Mouse (Mus musculus) bone marrow, adult 2 months (tissue): Measurements from ENCODE around the gene Ube2ql1. TPM values are rescaled to one million over a fixed set of nuclear protein-coding genes. Genes with fewer than 3 reads are reported as not detected.

Source experiments
- H3K27ac ChIP-seq: fragments of 200-500 bp; 2 replicates; pipeline ENCODE4 v1.5.1; 2012; ENCODE audit warnings: low read depth, mild to moderate bottlenecking, control low read depth, inconsistent platforms, low read length; ENCODE audit not compliant: control insufficient read depth, poor library complexity, insufficient read depth
- H3K4me1 ChIP-seq: fragments of 200-500 bp; 2 replicates; pipeline ENCODE4 v1.6.1; 2011; ENCODE audit warnings: low read length; ENCODE audit not compliant: control insufficient read depth, insufficient read depth
- H3K4me3 ChIP-seq: fragments of 200-500 bp; replicated peaks from 2 replicates; pipeline ENCODE3; 2011; ENCODE audit warnings: mild to moderate bottlenecking, low read depth, low read length, control low read depth; ENCODE audit not compliant: control insufficient read depth
- CTCF ChIP-seq: fragments of 200-500 bp; IDR thresholded peaks from 2 replicates; pipeline ENCODE4 v1.5.1; 2011; ENCODE audit warnings: low read length, control low read depth; ENCODE audit not compliant: control insufficient read depth, insufficient read depth
- POLR2A ChIP-seq: fragments of 200-500 bp; IDR thresholded peaks from 2 replicates; pipeline ENCODE4 v1.6.1; 2011; ENCODE audit warnings: low read depth, mild to moderate bottlenecking, control low read depth, low read length, borderline replicate concordance; ENCODE audit not compliant: control insufficient read depth
- WGBS: fragments of 180-500 bp; shearing (Covaris S2); methylation state at CpG from one replicate; pipeline ENCODE4 v1.1.7; 2018; 5-methylcytosine and 5-hydroxymethylcytosine counted together
- polyA plus RNA-seq: library from polyadenylated mRNA; stranded (reverse); fragments of >200 nt; gene quantifications from 2 replicates; pipeline ENCODE4 v1.2.4, GENCODE M21; 2011; ENCODE audit warnings: low replicate concordance; ENCODE audit not compliant: missing spikeins, insufficient read depth, insufficient read length

Ube2ql1 gene
- polyA plus RNA-seq, 1 experiment, result not detected

DNA sequence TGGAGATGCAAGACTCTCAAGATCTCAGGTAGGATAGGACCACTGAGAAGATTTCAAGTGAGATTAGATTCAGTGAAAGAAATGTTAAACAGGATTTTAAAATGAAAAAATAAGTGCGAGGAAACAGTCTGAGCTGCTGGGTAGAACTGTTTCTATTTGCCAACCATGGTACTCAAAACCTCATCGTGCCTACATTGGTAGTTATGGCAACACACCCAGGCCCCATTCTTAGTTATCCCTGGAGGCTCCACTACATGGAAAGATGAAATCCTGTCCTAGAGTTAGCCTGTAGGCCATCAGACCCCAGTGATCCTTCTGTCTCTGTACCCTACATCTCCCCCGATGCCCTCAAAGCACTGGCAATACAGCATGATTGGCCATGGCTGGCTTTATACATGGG lies 14.3 kb downstream of the Ube2ql1 start:
- Histone ChIP-seq H3K27ac (no peak overlapping the region), H3K4me1 (no peaks in the 10 kb centered on the region), H3K4me3 (no peak overlapping the region)
- WGBS, result 81% methylated on average over 3 of the region's 3 CpGs
- TF ChIP-seq CTCF (no peak), POLR2A (no peak)

DNA sequence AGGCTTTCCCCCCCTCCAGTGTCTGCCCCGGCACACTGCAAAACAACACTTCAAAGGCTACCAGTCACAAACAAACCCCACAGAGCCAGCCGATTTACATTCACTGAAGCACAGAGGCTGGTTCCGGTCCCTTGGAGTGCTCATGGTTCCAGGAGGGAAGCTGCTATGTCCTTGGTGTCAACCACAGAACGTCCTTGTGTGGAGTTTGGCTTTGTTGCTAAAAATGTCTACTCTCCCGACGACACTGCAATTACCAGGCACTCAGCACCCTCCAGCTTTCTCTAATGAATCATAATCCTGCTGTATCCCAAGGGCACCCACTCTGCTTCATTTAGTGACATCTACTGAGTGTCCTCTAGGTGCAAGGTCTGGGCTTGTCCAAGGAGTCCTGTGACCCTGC lies 18.5 kb downstream of the Ube2ql1 start:
- TF ChIP-seq POLR2A (no peak), CTCF (no peak)
- Histone ChIP-seq H3K27ac (no peak overlapping the region), H3K4me3 (no peak overlapping the region), H3K4me1 (no peaks in the 10 kb centered on the region)
- WGBS, result 16% methylated on average over 6 of the region's 6 CpGs

DNA sequence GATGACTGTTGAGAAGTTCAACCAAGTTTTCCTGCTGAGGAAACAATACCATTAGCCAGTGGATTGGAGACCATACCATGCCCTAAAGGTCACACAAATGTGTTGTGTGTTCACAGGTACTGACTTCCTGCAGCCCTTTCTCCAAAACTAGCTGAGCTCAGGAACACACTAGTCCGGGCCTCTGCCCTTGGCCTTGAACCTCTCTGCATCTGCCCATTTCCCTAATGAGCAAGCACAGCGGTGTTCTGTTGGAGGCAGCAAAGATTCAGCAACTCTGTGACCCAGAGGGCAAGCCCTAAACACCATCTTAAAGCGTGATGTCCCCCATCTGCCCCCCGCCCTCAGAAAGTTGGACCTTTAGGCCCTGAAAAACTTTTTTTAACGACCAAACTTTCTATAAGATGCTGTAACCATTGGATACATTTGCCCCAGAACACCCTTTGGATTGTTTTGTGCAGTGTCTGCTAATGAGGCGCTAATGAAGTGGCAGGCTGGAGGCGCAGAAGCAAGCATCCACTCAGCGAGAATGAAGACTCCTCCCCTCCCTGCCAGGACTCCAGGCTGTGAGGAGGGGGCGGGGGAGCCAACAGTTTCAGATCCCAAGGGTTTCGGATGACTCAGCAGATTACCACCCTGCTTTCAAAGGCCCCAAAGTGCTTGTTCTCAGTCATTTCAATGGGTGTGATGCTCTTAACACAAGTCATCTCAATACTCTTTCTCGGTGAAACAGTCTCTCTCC lies 21.7 kb downstream of the Ube2ql1 start:
- no peaks in the 10 kb centered on the region for H3K4me1 ChIP-seq
- no peak overlapping the region for H3K4me3 ChIP-seq
- 24% methylated on average over 11 of the region's 11 CpGs for WGBS
- no peak for TF ChIP-seq POLR2A
- no peak for TF ChIP-seq CTCF
- H3K27ac ChIP-seq, result no peak overlapping the region

DNA sequence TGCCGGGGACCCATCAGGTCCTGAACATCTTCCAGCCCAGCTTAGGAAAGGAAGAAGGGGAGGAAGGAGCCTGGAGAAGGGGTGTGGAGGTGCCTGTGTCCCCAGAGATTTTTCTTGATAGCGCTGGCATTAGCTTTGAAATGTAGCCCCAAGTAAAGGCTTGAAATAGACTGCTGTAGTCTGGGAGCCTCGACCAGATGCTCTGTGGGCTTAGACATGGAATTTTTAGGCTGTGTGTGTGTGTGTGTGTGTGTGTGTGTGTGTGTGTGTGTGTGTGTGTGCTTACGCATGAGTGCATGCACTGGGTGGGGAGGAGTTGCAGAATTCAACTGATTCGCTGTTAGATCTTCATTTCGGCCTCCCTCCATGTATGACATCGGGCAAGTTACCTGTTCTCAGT lies 31.5 kb downstream of the Ube2ql1 start:
- 82% methylated on average over 7 of the region's 7 CpGs for WGBS
- Histone ChIP-seq H3K4me1 (no peaks in the 10 kb centered on the region), H3K27ac (no peak overlapping the region), H3K4me3 (no peak overlapping the region)
- TF ChIP-seq CTCF, result no peak
- no peak for TF ChIP-seq POLR2A

- no peak overlapping the region for H3K27ac ChIP-seq
- 91% methylated on average over 12 of the region's 12 CpGs for WGBS
- no peak for TF ChIP-seq CTCF
- TF ChIP-seq POLR2A, result no peak
- H3K4me3 ChIP-seq, result no peak overlapping the region
- no peaks in the 10 kb centered on the region for H3K4me1 ChIP-seq
These were observed 32.2 kb downstream of the Ube2ql1 start for GRCm38 (mm10) chr13:69707496-69707895.

DNA sequence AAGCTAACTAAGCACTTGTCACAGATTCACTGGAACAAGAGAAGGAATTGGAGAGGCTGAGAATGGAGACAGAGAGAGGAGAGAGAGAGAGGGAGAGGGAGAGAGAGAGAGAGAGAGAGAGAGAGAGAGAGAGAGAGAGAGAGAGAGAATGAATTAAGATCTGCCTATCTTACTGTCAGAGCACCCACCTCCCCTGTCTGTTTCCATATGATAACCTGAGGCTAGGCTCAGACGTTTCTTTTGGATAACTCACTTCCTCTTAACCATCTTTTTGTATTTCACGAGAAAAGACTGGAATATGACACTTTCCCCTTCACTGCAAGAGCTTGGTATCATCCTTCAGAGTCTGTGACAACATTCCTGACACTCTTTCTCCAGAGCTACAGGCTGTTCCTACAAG lies 32.8 kb downstream of the Ube2ql1 start:
- no peak overlapping the region for H3K27ac ChIP-seq
- WGBS, result 6% methylated on average over 2 of the region's 2 CpGs
- H3K4me3 ChIP-seq, result no peak overlapping the region
- H3K4me1 ChIP-seq, result no peaks in the 10 kb centered on the region
- no peak for TF ChIP-seq CTCF

DNA sequence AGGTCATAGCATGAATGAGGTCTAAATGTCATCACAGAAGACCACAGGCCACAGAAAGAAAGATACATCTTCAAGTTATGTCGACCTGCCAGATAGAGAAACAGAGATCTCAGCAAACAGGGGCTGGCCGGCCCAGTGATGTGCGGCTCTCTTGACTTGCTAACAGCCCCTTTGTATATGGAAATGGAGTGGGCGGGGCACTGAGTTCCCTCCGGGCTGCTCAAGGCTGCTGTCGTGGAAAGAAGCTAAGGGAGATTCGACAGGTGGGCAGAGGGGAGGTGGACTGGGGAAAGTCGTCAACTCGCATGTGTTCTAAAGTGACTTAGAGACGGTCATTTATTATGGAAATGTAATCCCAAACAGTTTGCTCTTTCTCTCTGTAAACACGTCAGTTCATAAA lies 36.2 kb downstream of the Ube2ql1 start:
- TF ChIP-seq POLR2A (no peak), CTCF (no peak)
- 36% methylated on average over 11 of the region's 11 CpGs for WGBS

GRCm38 (mm10) chr13:69701397-69701796 lies 38.3 kb downstream of the Ube2ql1 start:
- no peak for TF ChIP-seq CTCF
- TF ChIP-seq POLR2A, result no peak
- no peak overlapping the region for H3K4me3 ChIP-seq
- 77% methylated on average over 4 of the region's 4 CpGs for WGBS
- no peaks in the 10 kb centered on the region for H3K4me1 ChIP-seq
- no peak overlapping the region for H3K27ac ChIP-seq

More for the DNA sequence above, 36.2 kb downstream of the Ube2ql1 start:
- Histone ChIP-seq H3K27ac (no peak overlapping the region), H3K4me1 (no peaks in the 10 kb centered on the region), H3K4me3 (no peak overlapping the region)

DNA sequence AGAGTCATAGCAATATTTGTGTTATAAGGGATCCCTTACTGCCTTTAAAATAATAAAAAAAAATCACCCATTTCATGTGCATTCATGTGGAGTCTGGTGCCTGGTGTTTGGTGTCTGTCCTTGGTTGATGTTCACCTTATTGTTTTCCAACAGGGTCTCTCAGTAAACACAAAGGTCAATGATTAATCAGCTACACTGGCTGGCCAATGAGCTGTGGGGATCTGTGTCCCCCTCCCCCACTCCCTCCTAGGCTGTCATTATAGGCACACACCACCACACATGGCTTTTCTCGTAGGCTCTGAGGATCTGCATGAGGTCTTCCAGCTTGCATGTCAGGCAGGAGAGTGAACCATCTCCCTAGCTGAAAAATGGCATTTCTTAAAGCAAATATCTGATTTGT lies 38.9 kb downstream of the Ube2ql1 start:
- 59% methylated on average over 1 of the region's 1 CpGs for WGBS
- Histone ChIP-seq H3K27ac (no peak overlapping the region), H3K4me3 (no peak overlapping the region), H3K4me1 (no peaks in the 10 kb centered on the region)
- TF ChIP-seq CTCF (no peak), POLR2A (no peak)
